Mouse (Mus musculus): ENCODE measurements around the gene Rin2. TPM values are rescaled to one million over a fixed set of nuclear protein-coding genes. Genes with fewer than 3 reads are reported as not detected.
A peak's percentile ranks its signal among the peaks of the same experiment; 100 is the strongest.

Rin2 gene
- polyA plus RNA-seq, 1 experiment from 2014 or later: 26.7 TPM

DNA sequence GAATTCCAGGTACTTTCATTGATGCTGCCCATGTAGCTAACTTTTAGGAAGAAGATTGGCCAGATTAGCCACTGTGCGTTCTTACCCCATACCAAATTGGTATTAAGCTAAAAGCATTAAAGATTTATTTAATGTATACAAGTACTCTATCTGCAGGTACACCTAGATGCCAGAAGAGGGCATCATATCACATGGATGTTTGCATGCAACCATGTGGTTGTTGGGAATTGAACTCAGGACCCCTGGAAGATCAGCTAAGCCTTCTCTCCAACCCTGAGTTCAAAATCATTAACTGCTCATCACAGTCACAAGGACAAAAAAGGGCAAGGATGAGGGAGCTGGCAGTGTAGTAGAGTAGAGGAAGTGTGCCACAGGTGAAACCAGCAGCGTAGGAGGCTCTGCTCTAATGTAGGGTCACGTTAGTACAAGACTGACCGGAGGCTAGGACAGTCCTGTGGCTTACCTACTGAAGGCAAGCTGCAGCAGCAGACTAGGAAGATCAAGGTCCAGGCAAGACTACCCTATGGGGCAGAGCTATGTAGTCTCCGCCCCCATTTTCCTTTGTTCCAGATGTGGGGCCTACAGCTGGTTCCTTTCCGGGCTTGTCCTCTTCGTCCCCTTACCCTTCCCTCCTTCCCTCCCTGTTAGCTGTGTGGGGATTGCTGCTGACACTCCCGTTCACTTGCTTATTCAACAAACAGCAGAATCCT, 246.1 kb downstream of the Rin2 start:
- H3K27me3 ChIP-seq (ENCODE audit: insufficient read depth, low read length): no peaks in the 10 kb centered on the region
- H3K9ac ChIP-seq: no peak overlapping the region
- no peaks in the 10 kb centered on the region for H3K4me1 ChIP-seq (ENCODE audit: insufficient read depth)
- no peak overlapping the region for H3K27ac ChIP-seq (ENCODE audit: low read depth)
- 81% methylated on average over 8 of the region's 8 CpGs for WGBS
- H3K9me3 ChIP-seq (ENCODE audit: low read depth, low read length): no peaks in the 10 kb centered on the region
- H3K36me3 ChIP-seq (ENCODE audit: insufficient read depth): peaks cover 89% of the 10 kb centered on the region
- H3K4me3 ChIP-seq (ENCODE audit: low read depth, low read length): no peak overlapping the region
- H3K4me2 ChIP-seq: no peak overlapping the region
- no peak for ATAC-seq (ENCODE audit: insufficient read depth)
- TF ChIP-seq CTCF (IDR thresholded peaks at IDR 0.05; ENCODE audit: low read depth): 0 out of 2 replicates have a peak, but pooled peaks have one; percentile 12
- no peak for DNase-seq

DNA sequence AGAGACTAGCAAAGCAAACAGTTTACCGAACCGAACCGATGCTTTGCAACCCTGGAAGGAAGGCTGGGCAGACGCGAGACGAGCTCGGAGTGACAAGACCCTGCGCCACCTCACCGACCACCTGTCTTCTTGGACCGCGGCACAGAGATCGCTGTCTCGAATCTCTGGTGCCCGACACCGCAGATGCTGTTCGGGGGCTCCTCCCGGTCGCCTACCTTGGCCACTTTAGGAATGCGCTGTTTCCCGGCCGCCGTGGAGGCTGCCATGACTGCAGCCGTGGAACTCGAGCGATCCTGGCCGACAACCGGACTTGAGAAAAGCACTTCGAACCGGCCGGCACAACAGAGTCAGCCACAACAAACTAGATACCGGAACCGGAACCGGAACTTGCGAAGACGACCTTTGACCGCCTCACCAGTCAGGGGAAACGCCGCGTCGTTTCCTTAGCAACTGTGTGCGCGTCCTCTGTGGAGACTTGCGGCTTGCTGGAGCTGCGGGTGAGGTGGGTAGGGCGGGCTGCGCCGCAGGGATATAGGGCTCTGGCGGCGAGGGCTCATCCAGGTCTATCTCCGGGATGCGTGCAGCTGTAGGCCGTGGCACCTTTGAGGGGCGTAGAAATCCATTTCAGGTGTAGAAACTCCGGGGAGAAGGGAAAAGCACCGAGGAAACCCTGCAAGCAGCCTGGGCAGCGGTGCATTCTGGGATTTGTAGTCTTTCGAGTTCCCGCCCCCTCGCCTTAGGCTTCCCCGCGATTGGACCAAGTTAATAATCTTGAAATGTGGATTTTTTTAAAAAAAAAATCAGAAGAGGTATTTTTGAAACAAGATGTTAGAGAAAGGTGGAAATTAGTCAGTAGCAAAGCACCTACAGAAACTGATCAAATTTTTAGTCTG, 259.6 kb downstream of the Rin2 start, which contains the start of the genes Cfap61 and Crnkl1:
Gene Cfap61, plus strand, starts transcription at position 446 of the 893 bp plus-strand sequence.
Gene Crnkl1, minus strand, starts transcription at position 676 of the 893 bp plus-strand sequence.
- peak within 1 kb of the TSS; percentile 67 for H3K9ac ChIP-seq
- peak within 1 kb of the TSS; percentile 79 for H3K4me3 ChIP-seq (ENCODE audit: low read depth, low read length)
- WGBS: under 1% methylated on average over 61 of the region's 61 CpGs
- H3K27me3 ChIP-seq (ENCODE audit: insufficient read depth, low read length): no peaks in the 10 kb centered on the region
- ATAC-seq (ENCODE audit: insufficient read depth) (peak; percentile 98), DNase-seq (peak; percentile 98)
- TF ChIP-seq CTCF (IDR thresholded peaks at IDR 0.05; ENCODE audit: low read depth): no peak
- peak within 1 kb of the TSS; percentile 90 for H3K4me2 ChIP-seq
- H3K36me3 ChIP-seq (ENCODE audit: insufficient read depth): peaks cover 22% of the 10 kb centered on the region
- no peaks in the 10 kb centered on the region; the same call in 1 of the 2 replicates for H3K4me1 ChIP-seq (ENCODE audit: insufficient read depth)
- H3K27ac ChIP-seq (ENCODE audit: low read depth): no peak within 1 kb of the TSS
- H3K9me3 ChIP-seq (ENCODE audit: low read depth, low read length): no peaks in the 10 kb centered on the region

DNA sequence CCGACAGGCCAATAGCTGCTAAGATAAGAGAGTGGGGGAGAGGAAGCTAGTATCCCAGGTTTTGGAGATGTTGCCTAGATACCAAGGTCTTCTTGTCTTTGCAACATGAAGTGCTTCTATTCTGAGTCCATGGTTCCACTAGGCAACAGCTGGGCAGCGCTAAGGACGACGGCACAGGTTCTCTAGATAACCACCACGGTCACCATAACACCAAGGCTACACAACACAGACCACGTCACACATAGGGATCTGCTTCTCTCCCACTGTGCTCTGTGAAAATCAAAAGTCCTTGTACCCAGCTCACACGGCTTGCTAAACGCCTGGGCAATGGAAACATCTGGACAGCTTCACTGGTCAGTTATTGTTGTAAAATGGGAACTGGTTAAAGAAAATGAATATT, 262.0 kb downstream of the Rin2 start:
- no peak overlapping the region for H3K4me2 ChIP-seq
- no peak for TF ChIP-seq CTCF (IDR thresholded peaks at IDR 0.05; ENCODE audit: low read depth)

More for the DNA sequence above, 262.0 kb downstream of the Rin2 start:
- Histone ChIP-seq H3K9ac (no peak overlapping the region), H3K9me3 (ENCODE audit: low read depth, low read length) (no peaks in the 10 kb centered on the region), H3K4me1 (ENCODE audit: insufficient read depth) (no peaks in the 10 kb centered on the region; the same call in 1 of the 2 replicates), H3K27ac (ENCODE audit: low read depth) (no peak overlapping the region), H3K36me3 (ENCODE audit: insufficient read depth) (peaks cover 1% of the 10 kb centered on the region; the same call in 1 of the 2 replicates), H3K27me3 (ENCODE audit: insufficient read depth, low read length) (no peaks in the 10 kb centered on the region), H3K4me3 (ENCODE audit: low read depth, low read length) (no peak overlapping the region)
- DNase-seq: no peak
- ATAC-seq (ENCODE audit: insufficient read depth): no peak
- 75% methylated on average over 8 of the region's 8 CpGs for WGBS

Small RNA genes lying within 50 kb of the gene (microRNA-seq; reads per million reads assigned to microRNA genes)
- not detected for gene Gm25026 (ENCODE audit: borderline number of aligned reads)

Other genes with a start within 250 kb of the Rin2 start
- 176 and 188 TPM in 2 replicates for gene Naa20, start 226.9 kb downstream of the Rin2 start, polyA plus RNA-seq (2014; fragmentation: Nextera tagmentation; extraction: Ambion mirVana)